Mouse (Mus musculus): Measurements from ENCODE around the gene Spocd1. TPM values are rescaled to one million over a fixed set of nuclear protein-coding genes. Genes with fewer than 3 reads are reported as not detected.
A peak's percentile ranks its signal among the peaks of the same experiment; 100 is the strongest.

The Spocd1 gene
- polyA plus RNA-seq, 1 experiment from 2014 or later: 0.06 TPM

DNA sequence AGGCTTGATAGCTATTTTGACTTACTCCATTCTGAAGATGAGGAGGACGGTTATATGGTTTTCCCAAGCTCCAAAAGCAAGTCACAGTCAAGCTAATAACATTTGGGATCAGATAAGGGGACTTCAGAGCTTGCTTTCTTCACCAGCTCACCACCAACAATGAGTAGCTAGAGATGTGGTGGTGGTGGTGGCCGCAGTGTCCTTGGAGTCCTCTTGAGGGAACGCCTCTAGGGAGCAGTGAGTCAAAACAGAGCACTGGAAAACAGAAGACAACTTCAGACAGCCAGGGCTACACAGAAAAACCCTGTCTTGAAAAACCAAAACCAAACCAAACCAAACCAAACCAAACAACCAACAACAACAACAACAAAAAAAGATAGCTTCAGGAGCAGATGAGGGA, 10.1 kb upstream of the Spocd1 start:
- Histone ChIP-seq H3K4me3 (replicated peaks) (no peak overlapping the region), H3K4me2 (no peak overlapping the region), H3K9ac (replicated peaks) (no peak overlapping the region), H3K27ac (replicated peaks) (no peak overlapping the region), H3K9me3 (replicated peaks) (no peaks in the 10 kb centered on the region), H3K27me3 (replicated peaks) (no peaks in the 10 kb centered on the region), H3K4me1 (peaks cover 14% of the 10 kb centered on the region), H3K36me3 (no peaks in the 10 kb centered on the region)
- no peak for ATAC-seq (ENCODE audit: low FRiP score)
- 83% methylated on average over 3 of the region's 3 CpGs for WGBS

DNA sequence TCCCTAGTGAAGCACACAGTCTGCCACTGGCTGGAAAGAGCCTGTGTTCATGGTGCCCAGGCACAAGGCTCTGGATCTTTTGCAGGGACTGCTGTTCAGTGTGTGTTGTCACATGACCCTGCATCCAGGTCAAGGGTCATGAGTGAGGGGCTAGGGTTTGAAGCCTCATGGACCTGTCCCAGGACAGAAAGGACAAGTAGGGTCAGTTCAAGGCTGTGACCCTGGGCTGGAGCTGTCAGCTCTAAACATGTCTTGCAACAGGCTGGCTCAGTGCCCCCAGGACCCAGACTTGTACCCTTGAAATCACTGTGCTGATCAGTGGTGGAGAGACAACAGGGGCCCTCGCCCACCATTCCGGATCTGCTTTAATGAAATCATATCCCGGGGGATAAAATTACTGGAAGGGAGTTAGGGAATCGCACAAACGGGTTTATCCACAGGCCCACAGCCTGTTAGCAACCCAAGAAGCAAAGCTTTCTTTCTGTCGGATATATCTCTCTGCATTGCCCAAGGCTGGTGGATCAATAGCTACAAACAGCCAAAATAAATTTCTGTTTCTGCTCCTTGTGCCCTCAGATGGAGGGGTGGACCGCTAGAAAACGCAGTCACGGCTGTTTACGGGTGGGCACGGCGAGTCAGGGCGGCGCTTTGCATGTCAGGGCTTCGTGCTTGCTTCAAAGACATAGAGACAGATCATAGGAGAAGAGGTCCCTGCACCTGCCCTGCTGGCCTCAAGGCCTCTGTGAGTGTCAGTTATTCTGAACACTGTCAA, 8.3 kb upstream of the Spocd1 start:
- H3K9me3 ChIP-seq (replicated peaks): no peaks in the 10 kb centered on the region
- WGBS: 83% methylated on average over 15 of the region's 15 CpGs
- no peaks in the 10 kb centered on the region for H3K36me3 ChIP-seq
- H3K9ac ChIP-seq (replicated peaks): no peak overlapping the region
- peaks cover 11% of the 10 kb centered on the region for H3K4me1 ChIP-seq
- no peak overlapping the region for H3K4me2 ChIP-seq
- H3K27ac ChIP-seq (replicated peaks): no peak overlapping the region
- no peaks in the 10 kb centered on the region for H3K27me3 ChIP-seq (replicated peaks)
- no peak for ATAC-seq (ENCODE audit: low FRiP score)
- no peak overlapping the region for H3K4me3 ChIP-seq (replicated peaks)

GRCm38 (mm10) chr4:129921314-129921587, 7.8 kb upstream of the Spocd1 start:
- WGBS: 80% methylated on average over 3 of the region's 3 CpGs
- Histone ChIP-seq H3K36me3 (no peaks in the 10 kb centered on the region), H3K4me3 (replicated peaks) (no peak overlapping the region), H3K9ac (replicated peaks) (no peak overlapping the region), H3K27me3 (replicated peaks) (no peaks in the 10 kb centered on the region), H3K4me2 (no peak overlapping the region), H3K9me3 (replicated peaks) (no peaks in the 10 kb centered on the region), H3K4me1 (peaks cover 8% of the 10 kb centered on the region), H3K27ac (replicated peaks) (no peak overlapping the region)
- no peak for ATAC-seq (ENCODE audit: low FRiP score)

DNA sequence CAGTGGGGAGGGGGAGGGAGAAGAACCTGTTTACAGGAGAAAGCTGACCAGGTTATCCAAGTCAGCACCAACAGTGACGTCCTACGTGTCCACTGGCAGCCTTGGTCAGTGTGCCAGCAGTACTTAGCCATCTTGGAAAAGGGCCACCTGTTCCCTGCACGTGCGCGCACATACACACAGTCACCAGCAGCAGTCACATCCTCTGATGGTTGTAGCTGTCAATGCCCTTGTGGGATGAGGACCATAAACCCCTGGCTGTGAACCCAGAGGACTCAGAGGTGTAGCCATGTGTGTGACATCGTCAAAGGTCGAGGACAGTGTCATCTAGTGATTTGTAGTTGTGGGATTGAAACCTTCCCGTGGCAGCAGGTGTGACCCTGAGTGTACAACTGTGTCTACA, 4.9 kb upstream of the Spocd1 start:
- H3K36me3 ChIP-seq: no peaks in the 10 kb centered on the region
- H3K4me2 ChIP-seq: no peak overlapping the region
- H3K4me3 ChIP-seq (replicated peaks): no peak overlapping the region
- H3K9ac ChIP-seq (replicated peaks): no peak overlapping the region
- no peaks in the 10 kb centered on the region; the same call in 1 of the 2 replicates for H3K27me3 ChIP-seq (replicated peaks)
- no peak for ATAC-seq (ENCODE audit: low FRiP score)
- peaks cover 12% of the 10 kb centered on the region; the same call in 1 of the 2 replicates for H3K4me1 ChIP-seq
- 79% methylated on average over 8 of the region's 8 CpGs for WGBS
- H3K9me3 ChIP-seq (replicated peaks): no peaks in the 10 kb centered on the region
- H3K27ac ChIP-seq (replicated peaks): no peak overlapping the region

DNA sequence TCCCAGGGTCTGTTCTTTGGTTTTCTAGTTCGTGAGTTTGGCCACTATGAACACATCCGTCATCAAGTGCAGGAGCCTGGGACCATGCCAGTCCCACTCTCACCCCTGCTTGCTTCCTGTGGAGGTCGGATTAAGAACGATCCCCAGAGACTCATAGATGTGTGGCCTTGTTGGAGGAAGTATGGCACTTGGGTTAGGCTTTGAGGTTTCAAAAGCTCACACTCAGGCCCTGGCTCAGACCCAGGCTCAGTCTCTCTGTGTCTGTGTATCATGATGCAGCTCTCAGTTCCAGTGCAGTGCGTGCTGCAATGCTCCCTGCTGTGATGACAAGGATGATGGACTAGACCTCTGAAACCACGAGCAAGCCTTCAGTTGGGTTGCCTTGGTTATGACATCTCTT, 4.4 kb upstream of the Spocd1 start:
- ATAC-seq (ENCODE audit: low FRiP score): no peak
- Histone ChIP-seq H3K27me3 (replicated peaks) (no peaks in the 10 kb centered on the region; the same call in 1 of the 2 replicates), H3K9me3 (replicated peaks) (no peaks in the 10 kb centered on the region), H3K4me1 (peaks cover 12% of the 10 kb centered on the region; the same call in 1 of the 2 replicates), H3K4me3 (replicated peaks) (no peak overlapping the region), H3K36me3 (no peaks in the 10 kb centered on the region), H3K27ac (replicated peaks) (no peak overlapping the region), H3K9ac (replicated peaks) (no peak overlapping the region), H3K4me2 (no peak overlapping the region)
- WGBS: 72% methylated on average over 6 of the region's 6 CpGs

DNA sequence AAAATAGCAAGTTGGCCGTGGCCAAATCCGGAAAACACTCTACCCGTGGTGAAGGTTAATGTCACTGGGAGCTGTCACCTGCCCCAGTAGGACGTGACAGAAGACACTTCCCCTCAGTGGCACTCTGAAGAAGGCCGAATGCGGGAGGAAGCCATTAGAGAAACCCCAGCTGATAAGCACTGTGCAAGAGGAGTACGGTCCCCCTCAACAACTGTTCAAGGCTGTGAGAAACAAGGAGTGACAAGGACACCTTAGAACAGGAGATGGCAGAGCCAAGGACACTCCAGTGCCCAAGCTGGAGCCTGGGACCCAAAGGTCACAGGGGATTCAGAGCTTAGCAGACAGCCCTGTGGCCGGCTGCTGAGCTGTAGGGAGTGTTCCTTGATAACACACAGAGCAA, 2.5 kb upstream of the Spocd1 start:
- Histone ChIP-seq H3K4me2 (no peak overlapping the region), H3K4me3 (replicated peaks) (no peak overlapping the region), H3K9ac (replicated peaks) (no peak overlapping the region), H3K4me1 (peaks cover 5% of the 10 kb centered on the region; the same call in 1 of the 2 replicates), H3K27ac (replicated peaks) (no peak overlapping the region), H3K9me3 (replicated peaks) (no peaks in the 10 kb centered on the region), H3K27me3 (replicated peaks) (no peaks in the 10 kb centered on the region; the same call in 1 of the 2 replicates), H3K36me3 (no peaks in the 10 kb centered on the region)
- ATAC-seq (ENCODE audit: low FRiP score): no peak
- 61% methylated on average over 8 of the region's 8 CpGs for WGBS

DNA sequence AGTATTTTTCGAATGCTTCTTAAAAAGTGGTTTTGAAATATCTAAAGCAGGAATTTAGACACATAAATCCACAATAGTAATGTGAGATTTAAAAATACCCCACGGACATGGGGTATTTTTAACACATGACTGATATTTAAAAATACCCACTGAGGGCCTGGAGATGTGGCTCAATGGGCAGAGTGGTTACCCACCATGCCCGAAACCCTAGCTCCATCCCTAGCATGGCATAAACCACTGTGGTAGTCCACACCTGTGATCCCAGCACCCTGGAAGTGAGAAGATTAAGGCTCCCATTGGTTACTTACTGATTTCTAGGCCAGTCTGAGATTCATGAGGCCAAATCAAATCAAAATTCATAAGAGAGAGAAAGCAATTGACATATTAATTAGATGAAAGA, 2.0 kb upstream of the Spocd1 start:
- H3K4me3 ChIP-seq (replicated peaks): no peak overlapping the region
- H3K9me3 ChIP-seq (replicated peaks): no peaks in the 10 kb centered on the region
- peaks cover 5% of the 10 kb centered on the region; the same call in 1 of the 2 replicates for H3K4me1 ChIP-seq
- no peaks in the 10 kb centered on the region for H3K36me3 ChIP-seq
- no peaks in the 10 kb centered on the region; the same call in 1 of the 2 replicates for H3K27me3 ChIP-seq (replicated peaks)
- ATAC-seq (ENCODE audit: low FRiP score): no peak
- WGBS: 85% methylated on average over 3 of the region's 3 CpGs
- no peak overlapping the region for H3K9ac ChIP-seq (replicated peaks)
- no peak overlapping the region for H3K4me2 ChIP-seq
- no peak overlapping the region for H3K27ac ChIP-seq (replicated peaks)

- Histone ChIP-seq H3K9ac (replicated peaks) (no peak overlapping the region), H3K4me1 (peaks cover 5% of the 10 kb centered on the region; the same call in 1 of the 2 replicates), H3K9me3 (replicated peaks) (no peaks in the 10 kb centered on the region), H3K27me3 (replicated peaks) (no peaks in the 10 kb centered on the region; the same call in 1 of the 2 replicates), H3K4me3 (replicated peaks) (no peak overlapping the region), H3K36me3 (no peaks in the 10 kb centered on the region), H3K27ac (replicated peaks) (no peak overlapping the region), H3K4me2 (peak overlapping the region; percentile 46)
- no peak for ATAC-seq (ENCODE audit: low FRiP score)
- WGBS: 8% methylated on average over 19 of the region's 19 CpGs
Measured at GRCm38 (mm10) chr4:129928124-129928751, 811 bp upstream of the Spocd1 start.

GRCm38 (mm10) chr4:129933696-129934095, 4.6 kb downstream of the Spocd1 start:
- 67% methylated on average over 14 of the region's 14 CpGs for WGBS
- Histone ChIP-seq H3K36me3 (no peaks in the 10 kb centered on the region), H3K4me1 (peaks cover 11% of the 10 kb centered on the region), H3K27me3 (replicated peaks) (no peaks in the 10 kb centered on the region; the same call in 1 of the 2 replicates), H3K4me3 (replicated peaks) (no peak overlapping the region), H3K9me3 (replicated peaks) (no peaks in the 10 kb centered on the region), H3K9ac (replicated peaks) (no peak overlapping the region), H3K27ac (replicated peaks) (no peak overlapping the region), H3K4me2 (peak overlapping the region; percentile 11; the same call in 1 of the 2 replicates)
- no peak for ATAC-seq (ENCODE audit: low FRiP score)

- peak overlapping the region; percentile 20; the same call in 1 of the 2 replicates for H3K27ac ChIP-seq (replicated peaks)
Measured at GRCm38 (mm10) chr4:129934177-129934855, 5.3 kb downstream of the Spocd1 start.

GRCm38 (mm10) chr4:129951359-129951821, 22.3 kb downstream of the Spocd1 start:
- Histone ChIP-seq H3K27me3 (replicated peaks) (no peaks in the 10 kb centered on the region; the same call in none of the 2 replicates), H3K9me3 (replicated peaks) (no peaks in the 10 kb centered on the region), H3K27ac (replicated peaks) (no peak overlapping the region), H3K4me2 (no peak overlapping the region), H3K9ac (replicated peaks) (no peak overlapping the region), H3K4me1 (no peaks in the 10 kb centered on the region), H3K4me3 (replicated peaks) (no peak overlapping the region), H3K36me3 (no peaks in the 10 kb centered on the region)
- 76% methylated on average over 6 of the region's 6 CpGs for WGBS
- no peak for ATAC-seq (ENCODE audit: low FRiP score)

More at GRCm38 (mm10) chr4:129934177-129934855, 5.3 kb downstream of the Spocd1 start:
- H3K9me3 ChIP-seq (replicated peaks): no peaks in the 10 kb centered on the region
- no peak overlapping the region; the same call in 1 of the 2 replicates for H3K9ac ChIP-seq (replicated peaks)
- H3K4me2 ChIP-seq: peak overlapping the region; percentile 11
- no peaks in the 10 kb centered on the region; the same call in 1 of the 2 replicates for H3K27me3 ChIP-seq (replicated peaks)
- peak; percentile 65 for ATAC-seq (ENCODE audit: low FRiP score)
- H3K4me3 ChIP-seq (replicated peaks): no peak overlapping the region
- peaks cover 11% of the 10 kb centered on the region for H3K4me1 ChIP-seq
- H3K36me3 ChIP-seq: no peaks in the 10 kb centered on the region
- 45% methylated on average over 16 of the region's 16 CpGs for WGBS

Data from neural tube, embryonic 15.5 days (tissue).